Comparison of ENCODE assay signal across 8 mouse cellular contexts in the genomic region with DNA sequence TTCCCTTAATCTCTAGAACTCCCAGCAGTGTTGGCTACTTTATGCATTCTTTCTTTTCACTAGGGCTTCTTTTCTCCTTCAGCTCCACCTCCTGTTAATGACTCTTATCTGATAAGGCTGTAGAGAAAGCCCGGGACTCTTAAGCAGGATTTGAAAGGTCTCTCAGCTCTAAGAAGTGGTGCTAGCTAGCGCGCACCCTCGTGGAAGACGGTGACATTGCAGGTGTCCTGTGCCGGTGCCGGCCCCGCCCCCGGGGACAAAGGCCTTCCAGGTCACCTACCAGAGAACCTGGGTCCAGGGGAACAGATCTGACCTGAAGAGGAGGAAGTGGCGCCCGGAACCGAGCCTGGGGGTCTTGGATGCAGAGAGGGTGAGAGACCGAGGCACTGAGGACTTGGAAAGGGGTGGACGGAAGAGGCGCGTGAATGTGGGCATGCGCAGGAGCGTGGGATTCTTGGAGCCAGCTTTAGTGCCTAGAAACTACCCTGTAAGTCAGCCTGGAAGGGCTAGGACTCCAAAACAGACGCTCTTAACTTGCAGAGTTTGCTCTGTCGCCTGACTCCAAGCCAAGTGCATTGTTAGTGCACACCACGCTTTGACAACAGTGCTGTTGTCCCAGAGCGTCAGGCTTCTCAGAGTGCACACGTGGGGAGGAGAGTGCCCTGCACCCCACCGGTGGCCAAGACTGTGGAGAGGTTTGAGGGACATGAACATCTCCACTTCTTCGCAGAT. TPM values are rescaled to one million over a fixed set of nuclear protein-coding genes. Genes with fewer than 3 reads are reported as not detected.
A peak's percentile ranks its signal among the peaks of the same experiment; 100 is the strongest.
DNase-seq lines count a peak whose midpoint lies in the region; ATAC-seq and TF ChIP-seq lines count a peak whose summit lies in the region.

A gene (plus strand): TSS at position 253 of the 732 bp plus-strand sequence.

- no peaks in the 10 kb centered on the region for H3K9me3 ChIP-seq in embryonic facial prominence, embryonic 11.5 days (replicated peaks; ENCODE audit: control insufficient read depth, low read length)
- no peaks in the 10 kb centered on the region for H3K9me3 ChIP-seq in limb, embryonic 13.5 days
- no peaks in the 10 kb centered on the region for H3K9me3 ChIP-seq in midbrain, embryonic 15.5 days

- H3K9ac ChIP-seq in embryonic facial prominence, embryonic 11.5 days (replicated peaks; ENCODE audit: low read length), result peak within 1 kb of the TSS; percentile 84
- H3K9ac ChIP-seq in heart, adult 2 months (ENCODE audit: low read depth, low read length), result peak within 1 kb of the TSS; percentile 61
- peak within 1 kb of the TSS; percentile 78 for H3K9ac ChIP-seq in limb, embryonic 13.5 days
- H3K9ac ChIP-seq in midbrain, embryonic 15.5 days, result peak within 1 kb of the TSS; percentile 60

- no peaks in the 10 kb centered on the region for H3K36me3 ChIP-seq in embryonic facial prominence, embryonic 11.5 days (replicated peaks; ENCODE audit: control insufficient read depth, insufficient read depth, low read depth, low read length)
- no peaks in the 10 kb centered on the region for H3K36me3 ChIP-seq in heart, adult 2 months (ENCODE audit: control insufficient read depth, insufficient read depth, low read length)
- no peaks in the 10 kb centered on the region for H3K36me3 ChIP-seq in kidney, adult 2 months (ENCODE audit: control insufficient read depth, insufficient read depth, low read length)
- H3K36me3 ChIP-seq in limb, embryonic 13.5 days, result peaks cover 19% of the 10 kb centered on the region
- H3K36me3 ChIP-seq in midbrain, embryonic 15.5 days (replicated peaks), result no peaks in the 10 kb centered on the region
- no peaks in the 10 kb centered on the region for H3K36me3 ChIP-seq in spleen, adult 2 months (ENCODE audit: control insufficient read depth, insufficient read depth, low read length)

- under 1% methylated on average over 25 of the region's 25 CpGs for WGBS in embryonic facial prominence, embryonic 11.5 days
- under 1% methylated on average over 25 of the region's 25 CpGs for WGBS in heart, adult 2 months
- WGBS in kidney, adult 2 months, result under 1% methylated on average over 25 of the region's 25 CpGs
- WGBS in limb, embryonic 13.5 days, result under 1% methylated on average over 25 of the region's 25 CpGs
- under 1% methylated on average over 25 of the region's 25 CpGs for WGBS in midbrain, embryonic 15.5 days
- 1% methylated on average over 25 of the region's 25 CpGs for WGBS in spleen, adult 2 months

- intact Hi-C loops in heart, adult 2 months (cut with DNase I), result no loop called here

- TF ChIP-seq EP300 in heart, adult 2 months (IDR thresholded peaks at IDR 0.05; ENCODE audit: insufficient read depth, low read depth, low read length), result no peak

- no peak for TF ChIP-seq POLR2A in heart, adult 2 months (IDR thresholded peaks at IDR 0.05; ENCODE audit: insufficient read depth, low read depth, low read length)
- TF ChIP-seq POLR2A in kidney, adult 2 months (IDR thresholded peaks at IDR 0.05; ENCODE audit: low read depth, low read length), result no peak
- no peak for TF ChIP-seq POLR2A in spleen, adult 2 months (IDR thresholded peaks at IDR 0.05; ENCODE audit: low read depth, low read length)

- peak; percentile 54; the same call in 1 of the 2 replicates for ATAC-seq in embryonic facial prominence, embryonic 11.5 days (replicated peaks; ENCODE audit: insufficient number of reproducible peaks, low FRiP score, low TSS enrichment, low read depth)
- ATAC-seq in limb, embryonic 13.5 days (ENCODE audit: low FRiP score, low read depth), result peak; percentile 74
- peak; percentile 65 for ATAC-seq in midbrain, embryonic 15.5 days (replicated peaks)

- H3K27me3 ChIP-seq in embryonic facial prominence, embryonic 11.5 days (ENCODE audit: control insufficient read depth, insufficient read depth, low read length), result peaks cover 2% of the 10 kb centered on the region; the same call in 1 of the 2 replicates
- no peaks in the 10 kb centered on the region for H3K27me3 ChIP-seq in heart, adult 2 months (ENCODE audit: control insufficient read depth, insufficient read depth, low read length)
- no peaks in the 10 kb centered on the region for H3K27me3 ChIP-seq in kidney, adult 2 months (replicated peaks; ENCODE audit: control insufficient read depth, insufficient read depth, low read length)
- peaks cover 5% of the 10 kb centered on the region; the same call in 1 of the 2 replicates for H3K27me3 ChIP-seq in limb, embryonic 13.5 days
- peaks cover 9% of the 10 kb centered on the region for H3K27me3 ChIP-seq in midbrain, embryonic 15.5 days (replicated peaks)
- no peaks in the 10 kb centered on the region for H3K27me3 ChIP-seq in spleen, adult 2 months (ENCODE audit: control insufficient read depth, insufficient read depth, low read length)

- H3K79me2 ChIP-seq in heart, adult 2 months (replicated peaks; ENCODE audit: control insufficient read depth, insufficient read depth, low read length), result no peaks in the 10 kb centered on the region

- peak within 1 kb of the TSS; percentile 49 for H3K4me3 ChIP-seq in embryonic facial prominence, embryonic 11.5 days (ENCODE audit: low read depth, low read length)
- peak within 1 kb of the TSS; percentile 70 for H3K4me3 ChIP-seq in heart, adult 2 months
- H3K4me3 ChIP-seq in kidney, adult 2 months (ENCODE audit: insufficient read depth, low read depth, low read length), result peak within 1 kb of the TSS; percentile 71
- H3K4me3 ChIP-seq in limb, embryonic 13.5 days, result peak within 1 kb of the TSS; percentile 64
- peak within 1 kb of the TSS; percentile 49 for H3K4me3 ChIP-seq in midbrain, embryonic 15.5 days
- H3K4me3 ChIP-seq in spleen, adult 2 months (ENCODE audit: extremely low read depth, insufficient read depth, insufficient read length), result peak within 1 kb of the TSS; percentile 84

- no peak; the same call in 1 of the 2 replicates for TF ChIP-seq CTCF in heart, adult 2 months (IDR thresholded peaks at IDR 0.05)
- TF ChIP-seq CTCF in kidney, adult 2 months (conservative IDR thresholded peaks at IDR 0.05; ENCODE audit: insufficient read depth, insufficient read length, low read depth, low read length), result peak; percentile 83
- TF ChIP-seq CTCF in spleen, adult 2 months (IDR thresholded peaks at IDR 0.05; ENCODE audit: extremely low read depth, insufficient read depth, insufficient read length, insufficient replicate concordance), result peak; percentile 85; the same call in 1 of the 2 replicates

- peak within 1 kb of the TSS; percentile 72 for H3K4me2 ChIP-seq in embryonic facial prominence, embryonic 11.5 days (ENCODE audit: low read depth, low read length)
- H3K4me2 ChIP-seq in limb, embryonic 13.5 days (replicated peaks), result peak within 1 kb of the TSS; percentile 79
- H3K4me2 ChIP-seq in midbrain, embryonic 15.5 days, result peak within 1 kb of the TSS; percentile 83

- DNase-seq in urinary bladder, adult 18-20 months (ENCODE audit: low spot score in 2 of 2), result peak; percentile 69 to 92
- no peak for DNase-seq in urinary bladder, postnatal 10 days (ENCODE audit: low spot score)
- DNase-seq in embryonic facial prominence, embryonic 11.5 days (ENCODE audit: low spot score), result peak; percentile 90
- peak; percentile 87 to 93 for DNase-seq in heart, adult 2 months
- DNase-seq in kidney, adult 2 months, result peak; percentile 93
- DNase-seq in spleen, adult 2 months (ENCODE audit: low read depth in 1 of 2, low spot score in 2 of 2), result peak; percentile 65 to 76

- peak within 1 kb of the TSS; percentile 17 for H3K27ac ChIP-seq in embryonic facial prominence, embryonic 11.5 days (replicated peaks; ENCODE audit: low read depth, low read length)
- H3K27ac ChIP-seq in heart, adult 2 months, result peak within 1 kb of the TSS; percentile 85
- H3K27ac ChIP-seq in kidney, adult 2 months (ENCODE audit: insufficient read depth, low read depth, low read length), result peak within 1 kb of the TSS; percentile 79
- peak within 1 kb of the TSS; percentile 83 for H3K27ac ChIP-seq in limb, embryonic 13.5 days
- H3K27ac ChIP-seq in midbrain, embryonic 15.5 days, result peak within 1 kb of the TSS; percentile 72
- H3K27ac ChIP-seq in spleen, adult 2 months (ENCODE audit: insufficient read depth, low read length), result peak within 1 kb of the TSS; percentile 52; the same call in 1 of the 2 replicates

- peaks cover 3% of the 10 kb centered on the region for H3K4me1 ChIP-seq in embryonic facial prominence, embryonic 11.5 days (ENCODE audit: control insufficient read depth, insufficient read depth, low read length)
- no peaks in the 10 kb centered on the region; the same call in 1 of the 2 replicates for H3K4me1 ChIP-seq in heart, adult 2 months (ENCODE audit: control insufficient read depth, insufficient read depth, low read length)
- peaks cover 14% of the 10 kb centered on the region for H3K4me1 ChIP-seq in kidney, adult 2 months (ENCODE audit: control insufficient read depth, insufficient read depth, low read length)
- peaks cover 19% of the 10 kb centered on the region for H3K4me1 ChIP-seq in limb, embryonic 13.5 days
- peaks cover 16% of the 10 kb centered on the region for H3K4me1 ChIP-seq in midbrain, embryonic 15.5 days
- H3K4me1 ChIP-seq in spleen, adult 2 months (ENCODE audit: control insufficient read depth, insufficient read depth, insufficient read length), result peaks cover 7% of the 10 kb centered on the region; the same call in 1 of the 2 replicates

RNA-seq across cellular contexts. Expression of the gene that starts here (rescaled TPM):
- 20.4 and 26.0 TPM in 2 replicates for polyA plus RNA-seq in embryonic facial prominence, embryonic 11.5 days (2014; fragmentation: Nextera tagmentation; extraction: Ambion mirVana)
- total RNA-seq in heart, adult 2 months (2021), result 10 to 100 TPM; 12.6 TPM
- polyA plus RNA-seq in heart, adult 2 months (2012; rRNA removed), result 13.0 and 16.3 TPM in 2 replicates
- 104 and 112 TPM in 2 replicates for polyA plus RNA-seq in kidney, adult 2 months (2012; rRNA removed)
- 27.2 and 27.7 TPM in 2 replicates for polyA plus RNA-seq in limb, embryonic 13.5 days (2015; fragmentation: Nextera tagmentation; extraction: Ambion mirVana)
- 15.0 and 16.4 TPM in 2 replicates for polyA plus RNA-seq in midbrain, embryonic 15.5 days (2015; fragmentation: Nextera tagmentation; extraction: Ambion mirVana)
- polyA plus RNA-seq in spleen, adult 2 months (2012; rRNA removed), result 10.0 and 12.3 TPM in 2 replicates

Comparison
In these comparisons a context has a peak if more than half of its experiments do, and no peak if none do; other contexts are left out.
1. H3K27ac ChIP-seq: peak in every context shown above with its lines; median percentile 85 in heart, adult 2 months; 83 in limb, embryonic 13.5 days; 79 in kidney, adult 2 months; 72 in midbrain, embryonic 15.5 days; 52 in spleen, adult 2 months; 17 in embryonic facial prominence, embryonic 11.5 days.